Mouse (Mus musculus) left cerebral cortex, postnatal 25 days (tissue): ENCODE data around the gene Klf12. TPM values are rescaled to one million over a fixed set of nuclear protein-coding genes. Genes with fewer than 3 reads are reported as not detected.
A peak's percentile ranks its signal among the peaks of the same experiment; 100 is the strongest.

Source experiments
- DNase-seq, 2 experiments: peaks; one replicate each; pipeline ENCODE4 v3.0.0; 2022; ENCODE audit warnings: low spot score in 2 of 2, mixed read lengths in 1 of 2
- intact Hi-C: fragments of 180-260 bp; cut with DNase I; formaldehyde crosslinking; loops from one replicate; pipeline ENCODE4 v1.15.1; 2025
- total RNA-seq, 2 experiments: library from RNA; stranded (reverse); gene quantifications; 2 replicates each; pipeline ENCODE4 v1.2.3; 2021

The Klf12 gene
- total RNA-seq, 2 experiments from 2014 or later, result 45.1 to 51.3 TPM

DNA sequence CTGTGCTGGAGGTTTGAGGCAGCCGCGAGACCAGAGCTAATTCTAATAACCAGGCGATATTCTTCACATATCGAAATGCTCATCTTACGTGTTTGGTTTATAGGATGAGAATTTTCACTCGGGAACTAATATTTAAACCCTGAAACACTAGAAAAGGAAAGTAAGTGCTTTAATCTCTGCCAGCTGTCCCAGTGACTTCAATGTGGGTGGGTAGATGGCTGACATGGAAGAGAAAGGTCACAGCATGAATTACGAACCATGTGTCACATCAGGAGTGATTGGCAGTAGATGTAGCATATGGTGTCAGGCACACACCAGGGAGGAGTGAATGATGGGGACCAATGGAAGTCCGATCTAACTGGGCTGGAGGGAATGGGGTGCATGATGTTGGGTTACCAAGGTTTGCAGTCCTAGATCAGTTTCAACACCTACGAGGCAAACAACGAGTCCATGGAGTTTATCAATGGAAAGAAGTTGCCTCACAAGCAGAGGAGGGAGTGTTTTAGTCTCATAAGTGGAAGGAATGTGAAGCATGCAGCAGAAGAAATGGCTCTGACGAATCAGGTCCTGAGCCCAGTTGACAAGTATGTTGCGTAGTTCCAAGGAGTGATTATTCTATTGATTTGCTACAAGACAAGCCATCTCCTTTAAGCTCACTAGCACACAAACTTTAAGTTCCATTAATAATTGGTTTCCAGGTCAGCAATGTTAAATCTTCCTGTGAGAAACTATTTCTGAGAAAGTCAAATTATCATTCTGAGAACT is 211.9 kb downstream of the Klf12 start:
- no peak for DNase-seq
- intact Hi-C loops, result no loop called here

GRCm38 (mm10) chr14:100069543-100070090 is 214.9 kb downstream of the Klf12 start:
- DNase-seq, result no peak

GRCm38 (mm10) chr14:100068715-100069114 is 215.8 kb downstream of the Klf12 start:
- intact Hi-C loops, result no loop called here
- DNase-seq, result no peak

More at GRCm38 (mm10) chr14:100069543-100070090, 214.9 kb downstream of the Klf12 start:
- intact Hi-C loops, result no loop called here

DNA sequence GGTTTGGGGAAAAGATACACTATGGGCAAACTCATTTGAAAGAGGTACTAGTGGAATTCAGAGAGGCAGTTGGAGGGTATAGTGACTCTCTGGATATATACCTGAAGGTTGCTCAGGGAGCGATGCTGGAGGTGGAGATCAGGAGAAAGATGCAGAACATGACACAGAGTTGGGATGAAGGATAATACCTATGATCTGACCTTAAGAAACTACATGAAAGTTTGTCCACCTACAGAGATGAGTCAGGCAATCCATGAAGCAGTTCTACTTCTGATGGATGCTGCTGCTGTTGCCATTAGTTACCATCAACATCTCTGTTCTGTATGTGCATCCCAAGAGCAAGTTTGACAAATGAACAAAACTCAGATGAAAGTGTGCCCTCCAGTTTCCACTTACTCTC is 222.0 kb downstream of the Klf12 start:
- DNase-seq, result no peak
- intact Hi-C loops, result no loop called here

- intact Hi-C loops, result no loop called here
Measured at GRCm38 (mm10) chr14:100054150-100054549, 230.3 kb downstream of the Klf12 start.

GRCm38 (mm10) chr14:100053456-100053855 is 231.0 kb downstream of the Klf12 start:
- DNase-seq, result no peak
- intact Hi-C loops, result no loop called here

More at GRCm38 (mm10) chr14:100054150-100054549, 230.3 kb downstream of the Klf12 start:
- DNase-seq, result no peak

DNA sequence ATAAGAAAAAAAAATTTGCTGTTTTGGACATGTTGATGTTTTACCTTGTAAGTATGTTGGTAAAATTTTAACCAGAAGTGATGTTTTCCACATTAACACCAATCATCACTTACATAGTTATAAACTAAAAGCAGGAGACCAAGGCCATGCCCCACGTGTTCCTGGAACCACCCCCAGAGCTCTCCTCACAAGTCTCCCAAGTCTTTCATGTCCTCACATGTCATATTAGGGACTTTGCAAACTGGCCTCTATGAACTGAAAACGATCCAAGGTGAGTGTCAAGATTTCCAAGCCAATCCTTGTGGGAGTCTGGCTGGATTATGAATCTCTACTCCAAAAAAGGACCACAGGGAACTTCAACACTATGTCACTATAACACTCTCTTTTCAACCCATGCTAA is 231.6 kb downstream of the Klf12 start:
- no peak for DNase-seq
- intact Hi-C loops, result no loop called here

DNA sequence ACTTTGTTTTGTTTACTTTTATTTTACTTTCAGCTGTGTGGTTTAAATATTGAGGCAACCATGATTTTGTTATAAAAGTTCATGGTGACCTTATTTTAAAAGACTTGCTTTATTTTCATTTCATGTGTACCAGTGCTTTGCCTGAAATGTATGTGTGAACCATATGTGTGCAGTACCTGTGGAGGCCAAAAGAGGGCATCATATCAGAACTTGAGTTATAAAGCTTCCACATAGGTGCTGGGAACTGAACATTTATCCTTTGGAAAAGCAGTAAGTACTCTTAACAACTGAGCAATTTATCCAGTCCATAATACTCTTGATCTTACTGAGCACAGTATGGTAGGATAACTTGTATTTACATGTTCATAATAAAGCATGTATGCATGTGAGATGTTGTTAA is 239.0 kb downstream of the Klf12 start:
- intact Hi-C loops, result no loop called here
- DNase-seq, result no peak

DNA sequence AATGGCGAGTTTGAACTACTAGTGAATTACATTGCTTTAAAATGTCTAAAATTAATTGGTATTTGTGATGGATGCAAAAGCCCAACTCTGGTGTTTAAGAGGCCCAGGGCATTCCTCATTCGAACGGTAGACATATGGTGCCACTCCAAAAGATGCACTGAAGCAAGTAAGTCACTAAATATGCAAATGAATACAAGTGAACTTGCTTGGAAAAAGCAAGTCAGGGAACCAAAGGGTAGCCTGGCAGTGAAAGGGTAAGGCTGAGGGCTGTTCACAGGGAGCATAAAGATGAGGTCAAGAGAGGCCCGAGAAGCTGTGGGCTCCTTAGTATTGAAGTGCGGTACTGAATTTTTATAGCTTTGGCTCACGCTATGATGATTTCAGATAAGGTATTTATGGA is 242.7 kb downstream of the Klf12 start:
- DNase-seq, result no peak
- intact Hi-C loops, result no loop called here

GRCm38 (mm10) chr14:100026671-100027070 is 257.8 kb downstream of the Klf12 start:
- intact Hi-C loops, result no loop called here
- no peak for DNase-seq

GRCm38 (mm10) chr14:100017219-100017618 is 267.3 kb downstream of the Klf12 start:
- DNase-seq, result no peak
- intact Hi-C loops, result loop anchor here (5.0 to 10.0 kb wide), 2 partner anchors 438 to 1360 kb away; no protein-coding TSS in a partner anchor

GRCm38 (mm10) chr14:100010525-100010924 is 274.0 kb downstream of the Klf12 start:
- intact Hi-C loops, result loop anchor here (10.0 kb wide), 1 partner anchor 444 kb away; no protein-coding TSS in a partner anchor

DNA sequence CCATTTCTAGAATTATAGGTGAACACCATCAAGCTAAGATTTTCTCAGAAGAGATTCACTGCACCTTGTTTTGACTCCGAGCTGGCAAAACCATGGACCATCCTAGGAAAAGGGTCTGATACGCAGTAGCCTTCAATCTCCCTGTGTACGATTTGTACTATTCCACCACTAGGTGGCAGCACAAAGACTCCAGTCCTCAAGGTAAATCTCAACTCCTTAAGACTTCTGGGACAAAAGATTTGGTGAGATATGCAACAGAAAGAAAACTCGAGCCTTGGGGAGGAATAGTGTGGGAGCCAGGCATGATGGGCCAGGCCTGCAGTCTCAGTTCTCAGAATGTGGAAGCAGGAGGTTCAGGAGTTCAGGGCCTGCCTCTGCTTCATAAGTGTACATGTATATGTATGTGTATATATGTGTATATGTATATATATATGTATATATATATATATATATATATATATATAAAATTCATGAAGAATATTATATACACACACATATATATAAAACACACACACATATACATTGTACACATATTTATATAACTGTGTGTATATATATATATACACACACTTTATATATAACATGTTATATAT is 274.6 kb downstream of the Klf12 start:
- intact Hi-C loops, result loop anchor here (10.0 kb wide), 1 partner anchor 445 kb away; no protein-coding TSS in a partner anchor
- DNase-seq, result peak; percentile 42 to 62

More at GRCm38 (mm10) chr14:100010525-100010924, 274.0 kb downstream of the Klf12 start:
- no peak for DNase-seq

DNA sequence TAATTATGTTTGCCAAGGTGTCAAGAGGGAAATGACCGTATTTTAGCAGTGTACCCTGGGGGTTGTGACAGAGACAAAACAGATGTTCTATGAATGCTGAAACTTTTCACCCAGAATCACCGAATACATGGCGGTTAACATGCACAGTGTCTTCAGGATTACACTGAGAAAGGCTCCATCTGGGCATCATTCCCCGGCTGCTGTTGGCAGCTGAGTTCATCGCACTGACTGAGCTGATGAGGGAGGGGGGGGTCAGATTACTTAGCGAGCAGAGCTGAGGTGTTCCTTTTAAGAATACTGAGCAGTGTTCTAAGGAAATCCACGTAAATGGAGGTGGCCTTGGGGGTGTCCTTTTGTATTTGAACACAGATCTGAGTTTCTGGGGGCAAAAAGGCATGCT is 301.0 kb downstream of the Klf12 start:
- intact Hi-C loops, result no loop called here
- DNase-seq, result no peak

DNA sequence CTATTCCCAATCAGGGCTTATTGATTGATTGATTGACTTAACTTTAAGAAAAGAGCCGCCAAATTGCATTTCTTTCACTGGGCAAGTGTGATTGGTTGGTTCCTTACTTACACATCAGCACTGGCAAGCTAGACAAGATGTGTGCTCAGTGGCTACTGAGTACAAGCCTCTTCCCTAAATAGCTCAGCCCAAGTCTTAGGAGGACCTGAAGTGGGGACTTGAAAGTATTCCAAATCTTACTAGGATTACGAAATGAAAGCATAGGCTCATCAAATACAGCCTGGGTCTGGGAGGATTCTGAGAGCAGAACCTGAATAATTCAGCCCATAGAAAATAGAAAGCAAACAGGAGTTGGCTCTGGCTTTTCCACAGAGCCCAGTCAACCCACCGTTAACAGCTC is 303.3 kb downstream of the Klf12 start:
- intact Hi-C loops, result no loop called here
- no peak for DNase-seq

- intact Hi-C loops, result no loop called here
Measured at GRCm38 (mm10) chr14:99967920-99968319, 316.6 kb downstream of the Klf12 start.

DNA sequence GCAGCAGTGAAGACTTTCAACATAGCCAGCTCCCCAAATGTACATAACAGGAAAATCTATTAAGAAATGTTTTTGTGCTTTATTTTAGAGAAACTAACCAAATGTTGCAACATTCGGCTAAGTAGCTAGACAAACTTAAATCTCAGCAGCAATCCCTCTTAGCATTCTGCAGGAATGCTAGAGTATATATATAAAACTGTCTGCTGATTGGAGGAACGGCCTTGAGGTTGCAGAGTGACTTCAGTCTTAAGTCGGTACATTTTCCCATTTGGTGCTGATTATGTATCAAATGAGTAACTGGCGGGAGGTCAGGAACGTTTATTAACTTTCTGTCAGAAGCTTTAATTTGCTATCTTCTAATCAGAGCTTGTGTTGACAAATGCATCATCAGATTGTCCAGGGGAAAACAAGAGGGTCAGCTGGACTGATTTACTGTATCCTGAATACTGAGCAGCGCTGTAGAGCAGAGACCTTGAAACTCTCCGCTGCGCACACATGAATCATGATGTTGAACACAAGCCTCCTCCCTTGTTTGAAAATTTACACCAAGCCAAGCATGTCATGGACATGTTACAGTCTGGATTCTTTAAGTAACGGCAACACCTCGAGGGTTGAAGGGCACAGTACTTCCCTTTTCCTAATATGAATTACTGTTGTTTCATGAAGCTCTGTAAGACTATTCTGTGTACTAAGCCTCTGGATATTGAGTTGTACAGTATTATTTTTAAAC is 323.8 kb downstream of the Klf12 start:
- no peak for DNase-seq
- intact Hi-C loops, result no loop called here

More at GRCm38 (mm10) chr14:99967920-99968319, 316.6 kb downstream of the Klf12 start:
- DNase-seq, result no peak

- intact Hi-C loops, result no loop called here
Measured at GRCm38 (mm10) chr14:99955133-99955532, 329.3 kb downstream of the Klf12 start.

DNA sequence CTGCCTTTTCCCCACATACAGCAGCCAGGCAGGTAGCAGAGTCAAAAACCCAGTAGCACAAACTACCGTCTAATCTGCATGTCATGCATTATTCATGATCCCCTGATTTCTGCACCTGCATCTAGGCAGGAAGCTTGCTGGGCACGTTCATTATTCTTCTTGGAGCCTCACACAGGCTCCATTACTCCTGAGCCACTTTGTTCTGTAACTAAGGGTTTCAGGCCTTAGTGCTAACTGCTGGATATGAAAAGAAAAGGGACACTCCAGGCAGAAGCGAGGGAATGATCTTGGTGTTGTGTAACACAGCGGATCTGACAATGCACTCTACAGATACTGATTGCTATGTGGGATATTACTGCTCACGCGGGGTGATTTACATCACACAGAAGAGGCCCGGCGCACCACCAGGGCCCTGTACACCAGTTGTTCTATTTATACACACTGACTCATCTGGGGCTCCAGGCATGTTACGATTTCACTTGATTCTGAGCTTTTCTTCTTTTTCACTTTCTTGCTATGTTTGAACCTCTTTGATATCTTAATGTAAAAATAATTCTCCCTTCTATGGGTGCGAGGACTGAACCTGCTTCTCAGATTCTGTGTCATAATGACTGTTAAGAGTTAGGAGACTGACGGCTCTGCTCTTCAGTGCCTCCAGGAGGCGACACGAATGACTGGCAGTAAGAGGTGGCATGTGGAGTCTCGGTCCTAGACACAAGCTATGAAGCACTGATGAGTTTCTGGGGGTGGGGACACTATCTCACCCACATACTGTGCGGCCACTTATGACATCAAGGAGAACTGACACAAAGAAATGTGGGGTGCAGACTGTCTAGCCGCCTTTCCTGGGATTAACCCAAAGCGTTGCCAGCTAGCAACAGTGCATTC is 340.0 kb downstream of the Klf12 start:
- DNase-seq, result peak; percentile 40 to 72
- intact Hi-C loops, result loop anchor here (5.0 kb wide), 1 partner anchor 343 kb away; no protein-coding TSS in a partner anchor

More at GRCm38 (mm10) chr14:99955133-99955532, 329.3 kb downstream of the Klf12 start:
- DNase-seq, result peak in 1 of 2 experiments; percentile 15
